Mouse (Mus musculus): ENCODE results near the gene Aurkaip1.

Aurkaip1 gene

DNA sequence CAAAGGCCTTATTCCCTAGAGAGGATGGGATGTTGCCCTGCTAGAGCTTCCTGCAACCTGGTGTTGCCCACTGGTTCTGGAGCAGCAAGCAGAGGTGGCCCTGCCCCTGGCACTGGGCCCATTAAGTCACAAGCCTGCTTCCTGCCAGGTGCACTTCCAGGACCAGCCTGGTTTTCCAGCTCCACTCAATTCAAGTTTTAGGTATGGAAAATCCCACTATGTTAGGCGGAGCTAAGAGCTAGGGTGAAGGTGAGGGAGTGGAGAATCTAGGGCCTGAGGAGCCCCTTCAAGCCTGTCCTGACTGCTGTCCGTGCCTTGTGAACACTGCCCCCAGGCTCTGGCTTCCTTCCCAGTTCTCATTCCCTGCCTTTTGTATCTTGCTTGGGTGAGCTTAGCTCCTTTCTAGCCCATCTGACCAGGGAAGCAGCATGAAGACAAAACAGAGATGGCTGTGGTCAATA lies 20.9 kb downstream of the Aurkaip1 start:
- in situ Hi-C loops (cut with MboI, MseI) = no loop called here

DNA sequence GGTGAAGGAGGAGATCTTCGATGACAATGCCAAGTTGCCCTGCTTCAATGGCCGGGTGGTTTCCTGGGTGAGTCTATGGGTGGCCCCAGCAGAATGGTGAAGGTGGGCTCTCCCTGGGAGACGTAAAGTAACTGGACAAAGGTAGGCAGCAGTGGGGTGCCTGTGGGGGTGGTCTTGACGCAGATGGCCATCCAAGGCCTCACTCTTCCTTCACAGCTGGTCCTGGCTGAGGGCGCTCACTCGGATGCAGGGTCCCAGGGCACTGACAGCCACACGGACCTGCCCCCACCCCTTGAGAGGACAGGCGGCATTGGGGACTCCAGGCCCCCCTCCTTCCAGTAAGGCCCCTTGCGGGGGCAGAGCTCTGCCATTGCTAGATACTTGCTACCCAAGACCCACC lies 22.3 kb downstream of the Aurkaip1 start:
- in situ Hi-C loops (cut with MboI, MseI) = no loop called here

DNA sequence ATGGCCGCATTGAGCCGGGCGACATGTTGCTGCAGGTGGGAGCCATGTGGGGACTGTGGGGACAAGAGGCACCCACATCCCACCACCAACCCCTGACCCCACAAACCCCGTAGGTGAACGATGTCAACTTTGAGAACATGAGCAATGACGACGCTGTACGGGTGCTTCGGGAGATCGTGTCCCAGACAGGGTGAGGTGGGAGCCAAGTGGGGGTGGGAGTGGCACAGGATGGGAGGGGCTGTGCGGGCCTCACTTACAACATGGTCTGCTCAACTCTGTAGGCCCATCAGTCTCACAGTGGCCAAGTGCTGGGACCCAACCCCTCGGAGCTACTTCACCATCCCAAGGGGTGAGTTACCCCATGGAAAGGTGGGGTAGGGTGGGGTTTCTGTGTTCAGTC lies 23.9 kb downstream of the Aurkaip1 start:
- in situ Hi-C loops (cut with MboI, MseI) = no loop called here

- in situ Hi-C loops (cut with MboI, MseI) = no loop called here
Measured at GRCm38 (mm10) chr4:155856071-155856470, 25.0 kb downstream of the Aurkaip1 start.

DNA sequence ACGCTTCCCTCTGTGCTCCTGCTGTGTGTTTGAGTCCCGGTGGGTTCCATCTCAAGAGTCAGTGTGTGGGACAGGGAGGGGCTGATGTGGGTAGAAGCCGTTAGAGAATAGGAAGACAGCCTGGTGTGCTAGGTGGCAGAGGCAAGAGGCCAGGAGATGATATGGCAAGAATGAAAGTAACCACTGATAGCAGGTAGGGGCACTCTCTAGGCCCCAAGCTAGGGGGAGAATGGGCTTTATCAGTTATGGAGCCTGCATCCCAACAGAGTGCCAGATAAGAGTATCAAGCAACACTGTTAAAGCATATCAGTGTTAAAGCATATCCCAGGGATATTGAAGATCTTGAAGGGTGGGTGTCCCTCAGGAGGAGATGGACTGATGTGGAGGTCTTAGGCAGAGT lies 25.8 kb downstream of the Aurkaip1 start:
- in situ Hi-C loops (cut with MboI, MseI) = no loop called here

DNA sequence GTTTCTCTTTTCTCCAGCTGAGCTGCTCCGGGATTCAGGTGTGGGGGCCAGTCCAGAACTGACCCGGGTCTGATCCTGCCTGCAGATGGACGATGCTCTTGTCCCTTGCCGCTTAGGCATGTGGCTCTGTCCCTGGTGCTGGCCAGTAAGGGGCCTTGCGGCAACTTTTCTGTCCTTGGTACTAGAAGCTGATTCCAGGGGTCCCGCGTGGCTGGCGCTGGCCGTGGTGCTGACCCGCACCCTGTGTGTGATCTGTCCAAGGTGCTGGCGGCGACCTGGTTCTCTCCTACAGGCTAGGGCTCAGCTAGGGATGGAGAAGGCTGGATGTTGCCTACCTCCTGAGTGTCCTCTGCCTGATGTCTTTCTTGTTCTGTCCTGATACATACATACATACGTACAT lies 28.2 kb downstream of the Aurkaip1 start:
- in situ Hi-C loops (cut with MboI, MseI) = no loop called here

DNA sequence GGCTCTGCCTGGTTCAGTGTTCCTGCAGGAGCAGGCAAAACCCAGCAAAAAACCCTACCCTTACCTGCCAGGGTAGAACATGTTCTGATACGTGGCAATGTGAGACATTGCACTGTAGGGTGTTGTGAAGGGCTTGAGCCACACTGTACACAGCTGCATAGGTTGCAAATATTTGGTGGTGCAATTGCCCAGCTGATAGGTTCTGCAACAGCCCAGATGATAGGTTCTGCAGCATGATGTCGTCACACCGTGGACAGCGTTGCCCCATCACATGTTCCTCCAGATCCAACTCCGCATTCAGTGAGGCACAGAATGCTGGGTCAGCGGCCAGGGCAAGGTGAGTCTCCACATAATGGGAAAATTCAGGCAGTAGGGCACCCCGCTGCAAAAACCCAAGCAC lies 30.7 kb downstream of the Aurkaip1 start:
- in situ Hi-C loops (cut with MboI, MseI) = no loop called here

- in situ Hi-C loops (cut with MboI, MseI) = no loop called here
Measured at GRCm38 (mm10) chr4:155863001-155863400, 31.9 kb downstream of the Aurkaip1 start, which contains the start of gene Tas1r3. Gene Tas1r3 (minus strand): TSS chr4:155863362.

GRCm38 (mm10) chr4:155868614-155869298 lies 37.7 kb downstream of the Aurkaip1 start:
- in situ Hi-C loops (cut with MboI, MseI) = no loop called here

- in situ Hi-C loops (cut with MboI, MseI) = no loop called here
Measured at GRCm38 (mm10) chr4:155869317-155870033, 38.4 kb downstream of the Aurkaip1 start, which contains the start of the genes Cptp and Ints11. Gene Cptp (minus strand): TSS chr4:155869440. Gene Ints11 (plus strand): TSS chr4:155869546.

GRCm38 (mm10) chr4:155871404-155871803 lies 40.3 kb downstream of the Aurkaip1 start:
- in situ Hi-C loops (cut with MboI, MseI) = no loop called here

Data from regulatory T cell (primary cell).